Mouse (Mus musculus) midbrain, embryonic 11.5 days (tissue): ENCODE results near the gene Mtss1l. TPM values are rescaled to one million over a fixed set of nuclear protein-coding genes. Genes with fewer than 3 reads are reported as not detected.
A peak's percentile ranks its signal among the peaks of the same experiment; 100 is the strongest.

Experiments
- ATAC-seq: fragments of 200-750 bp; cut with Nextera tagmentation; 2 replicates; pipeline ENCODE4 v1.8.0; 2017; ENCODE audit warnings: moderate TSS enrichment, moderate library complexity; ENCODE audit not compliant: low FRiP score
- DNase-seq: peaks from one replicate; pipeline ENCODE4 v3.0.0; 2015; ENCODE audit warnings: low spot score; ENCODE audit errors: missing footprints
- H3K27ac ChIP-seq: fragments of 300-500 bp; sonication (generic); 2 replicates; pipeline ENCODE4 v1.5.1; 2014; ENCODE audit warnings: low read depth, low read length
- H3K27me3 ChIP-seq: fragments of 300-500 bp; sonication (generic); 2 replicates; pipeline ENCODE4 v1.6.1; 2014; ENCODE audit warnings: mild to moderate bottlenecking, low read length, moderate library complexity, mixed read lengths; ENCODE audit not compliant: control insufficient read depth, insufficient read depth
- H3K36me3 ChIP-seq: fragments of 300-500 bp; sonication (generic); 2 replicates; pipeline ENCODE4 v1.6.1; 2014; ENCODE audit warnings: mild to moderate bottlenecking, low read length, moderate library complexity, mixed read lengths; ENCODE audit not compliant: control insufficient read depth, insufficient read depth
- H3K4me1 ChIP-seq: fragments of 300-500 bp; sonication (generic); 2 replicates; pipeline ENCODE4 v1.6.1; 2014; ENCODE audit warnings: low read length; ENCODE audit not compliant: control insufficient read depth, insufficient read depth
- H3K4me2 ChIP-seq: fragments of 300-500 bp; sonication (generic); 2 replicates; pipeline ENCODE4 v1.6.1; 2014; ENCODE audit warnings: mild to moderate bottlenecking, moderate library complexity
- H3K4me3 ChIP-seq: fragments of 300-500 bp; sonication (generic); 2 replicates; pipeline ENCODE4 v1.5.1; 2014; ENCODE audit warnings: low read depth, low read length
- H3K9ac ChIP-seq: fragments of 300-500 bp; sonication (generic); 2 replicates; pipeline ENCODE4 v1.6.1; 2014; ENCODE audit warnings: low read length
- H3K9me3 ChIP-seq: fragments of 300-500 bp; sonication (generic); 2 replicates; pipeline ENCODE4 v1.6.1; 2016; ENCODE audit warnings: low read length; ENCODE audit not compliant: control insufficient read depth
- WGBS: fragments of 180-500 bp; shearing (Covaris S2); extraction: QIAGEN DNeasy Blood & Tissue Kit; methylation state at CpG from one replicate; pipeline ENCODE4 v1.1.7; 2014; 5-methylcytosine and 5-hydroxymethylcytosine counted together
- polyA plus RNA-seq: library from polyadenylated mRNA; unstranded; fragments of >200 nt; fragmentation: Nextera tagmentation; extraction: Ambion mirVana; gene quantifications from 2 replicates; pipeline ENCODE4 v1.2.1, GENCODE M21; 2014

The Mtss1l gene
- polyA plus RNA-seq, 1 experiment from 2014 or later: 9.6 TPM

GRCm38 (mm10) chr8:110741816-110742451 is 20.7 kb downstream of the Mtss1l start:
- no peak for DNase-seq
- Histone ChIP-seq H3K4me3 (no peak overlapping the region), H3K9ac (no peak overlapping the region), H3K9me3 (no peaks in the 10 kb centered on the region), H3K27ac (no peak overlapping the region), H3K36me3 (peaks cover 17% of the 10 kb centered on the region), H3K4me2 (no peak overlapping the region), H3K27me3 (no peaks in the 10 kb centered on the region), H3K4me1 (no peaks in the 10 kb centered on the region)
- ATAC-seq: no peak
- 79% methylated on average over 15 of the region's 15 CpGs for WGBS

DNA sequence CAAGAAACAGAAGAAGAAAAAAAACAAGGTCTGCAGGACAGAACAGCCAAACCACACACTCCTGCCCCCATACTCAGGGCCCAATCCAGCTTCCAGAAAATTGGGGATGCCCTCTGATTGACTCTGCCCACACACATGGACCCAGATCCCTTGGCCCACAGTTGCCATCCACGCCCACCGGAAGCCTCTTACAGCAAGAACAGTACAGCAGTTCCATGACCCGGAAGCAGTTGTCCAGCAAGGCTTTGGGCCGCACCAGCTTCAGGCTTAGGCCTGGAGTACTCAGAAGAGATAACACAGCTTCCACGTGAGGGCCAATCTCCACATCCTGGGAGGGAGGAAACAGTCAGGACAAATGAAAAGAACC is 21.2 kb downstream of the Mtss1l start:
- Histone ChIP-seq H3K9me3 (no peaks in the 10 kb centered on the region), H3K27me3 (no peaks in the 10 kb centered on the region), H3K4me3 (no peak overlapping the region), H3K4me1 (no peaks in the 10 kb centered on the region), H3K36me3 (peaks cover 12% of the 10 kb centered on the region), H3K4me2 (no peak overlapping the region), H3K27ac (no peak overlapping the region), H3K9ac (no peak overlapping the region)
- 85% methylated on average over 5 of the region's 5 CpGs for WGBS
- no peak for ATAC-seq
- no peak for DNase-seq

GRCm38 (mm10) chr8:110745162-110745561 is 23.9 kb downstream of the Mtss1l start:
- Histone ChIP-seq H3K36me3 (no peaks in the 10 kb centered on the region), H3K4me1 (no peaks in the 10 kb centered on the region), H3K4me2 (no peak overlapping the region), H3K9ac (no peak overlapping the region), H3K4me3 (no peak overlapping the region), H3K9me3 (no peaks in the 10 kb centered on the region), H3K27me3 (no peaks in the 10 kb centered on the region), H3K27ac (no peak overlapping the region)
- 94% methylated on average over 10 of the region's 10 CpGs for WGBS
- no peak for DNase-seq
- ATAC-seq: no peak

GRCm38 (mm10) chr8:110746661-110747060 is 25.4 kb downstream of the Mtss1l start:
- H3K4me1 ChIP-seq: no peaks in the 10 kb centered on the region
- DNase-seq (no peak), ATAC-seq (no peak)
- H3K9ac ChIP-seq: no peak overlapping the region
- no peaks in the 10 kb centered on the region for H3K9me3 ChIP-seq
- no peak overlapping the region for H3K4me3 ChIP-seq
- no peaks in the 10 kb centered on the region for H3K36me3 ChIP-seq
- H3K27me3 ChIP-seq: no peaks in the 10 kb centered on the region
- no peak overlapping the region for H3K27ac ChIP-seq
- no peak overlapping the region for H3K4me2 ChIP-seq
- WGBS: 73% methylated on average over 9 of the region's 9 CpGs

- Histone ChIP-seq H3K36me3 (no peaks in the 10 kb centered on the region), H3K9ac (no peak overlapping the region), H3K4me2 (no peak overlapping the region), H3K27ac (no peak overlapping the region), H3K4me3 (no peak overlapping the region), H3K4me1 (no peaks in the 10 kb centered on the region), H3K9me3 (no peaks in the 10 kb centered on the region), H3K27me3 (no peaks in the 10 kb centered on the region)
- 61% methylated on average over 10 of the region's 10 CpGs for WGBS
- DNase-seq (peak; percentile 97), ATAC-seq (peak; percentile 58; the same call in 1 of the 2 replicates)
These were observed 28.4 kb downstream of the Mtss1l start for GRCm38 (mm10) chr8:110749500-110750170.

DNA sequence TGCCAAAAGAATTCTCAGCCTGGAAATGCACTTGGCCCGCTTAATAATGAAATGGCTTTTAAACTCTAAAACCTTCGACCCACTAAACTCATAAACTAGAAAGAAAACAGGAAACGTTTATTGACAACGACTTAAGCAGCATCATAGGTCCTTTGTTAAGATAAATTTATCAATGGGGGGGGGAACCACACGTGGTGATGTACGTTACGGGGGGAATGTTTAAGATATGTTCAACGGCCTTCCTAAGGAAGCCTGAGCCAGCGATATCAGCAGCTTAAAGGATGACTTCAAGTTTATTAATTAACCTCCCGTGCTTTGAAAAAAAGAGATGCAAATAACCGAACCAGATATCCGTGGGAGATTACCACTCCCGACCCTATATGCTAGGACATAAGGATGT is 29.0 kb downstream of the Mtss1l start:
- H3K27me3 ChIP-seq: no peaks in the 10 kb centered on the region
- H3K36me3 ChIP-seq: no peaks in the 10 kb centered on the region
- ATAC-seq (no peak), DNase-seq (no peak)
- H3K4me2 ChIP-seq: no peak overlapping the region
- no peak overlapping the region for H3K9ac ChIP-seq
- 54% methylated on average over 13 of the region's 13 CpGs for WGBS
- no peak overlapping the region for H3K4me3 ChIP-seq
- no peak overlapping the region for H3K27ac ChIP-seq
- H3K4me1 ChIP-seq: no peaks in the 10 kb centered on the region
- no peaks in the 10 kb centered on the region for H3K9me3 ChIP-seq

DNA sequence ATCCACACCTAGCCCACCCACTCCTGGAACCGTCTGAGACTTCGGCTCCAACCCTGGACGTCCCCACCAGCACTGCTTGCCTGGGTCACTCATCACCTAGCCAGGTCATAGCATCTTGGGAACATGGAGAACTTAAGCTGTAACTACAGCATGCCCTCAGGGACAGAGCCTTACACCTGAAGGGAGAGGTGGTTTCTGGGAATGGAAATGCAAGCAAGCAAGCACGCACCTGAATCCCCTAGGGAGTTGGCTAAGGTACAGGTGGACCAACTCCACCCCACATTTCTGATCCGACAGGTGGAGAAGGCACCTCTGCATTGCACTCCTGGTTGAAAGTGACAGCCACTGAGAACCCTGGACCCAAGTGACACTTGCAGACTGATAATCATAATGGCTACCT is 30.2 kb downstream of the Mtss1l start:
- Histone ChIP-seq H3K9ac (no peak overlapping the region), H3K27ac (no peak overlapping the region), H3K27me3 (no peaks in the 10 kb centered on the region), H3K4me3 (no peak overlapping the region), H3K4me2 (no peak overlapping the region), H3K9me3 (no peaks in the 10 kb centered on the region), H3K36me3 (no peaks in the 10 kb centered on the region), H3K4me1 (no peaks in the 10 kb centered on the region)
- DNase-seq (no peak), ATAC-seq (no peak)
- 83% methylated on average over 5 of the region's 5 CpGs for WGBS

GRCm38 (mm10) chr8:110754713-110755112 is 33.4 kb downstream of the Mtss1l start:
- Histone ChIP-seq H3K27ac (no peak overlapping the region), H3K4me3 (no peak overlapping the region), H3K9ac (no peak overlapping the region), H3K36me3 (no peaks in the 10 kb centered on the region), H3K27me3 (no peaks in the 10 kb centered on the region), H3K9me3 (no peaks in the 10 kb centered on the region), H3K4me2 (no peak overlapping the region), H3K4me1 (no peaks in the 10 kb centered on the region)
- ATAC-seq (no peak), DNase-seq (no peak)
- 50% methylated on average over 4 of the region's 4 CpGs for WGBS

GRCm38 (mm10) chr8:110755511-110756170 is 34.4 kb downstream of the Mtss1l start:
- H3K4me3 ChIP-seq: no peak overlapping the region
- no peaks in the 10 kb centered on the region for H3K27me3 ChIP-seq
- no peak overlapping the region for H3K27ac ChIP-seq
- 58% methylated on average over 15 of the region's 15 CpGs for WGBS
- no peaks in the 10 kb centered on the region for H3K36me3 ChIP-seq
- no peak overlapping the region for H3K4me2 ChIP-seq
- no peak for DNase-seq
- ATAC-seq: no peak
- no peaks in the 10 kb centered on the region for H3K4me1 ChIP-seq
- H3K9ac ChIP-seq: no peak overlapping the region
- H3K9me3 ChIP-seq: no peaks in the 10 kb centered on the region
